Mouse (Mus musculus) right cerebral cortex, postnatal 14 days (tissue): ENCODE results near the gene Prr23a3.

Experiments
- DNase-seq: peaks from one replicate; pipeline ENCODE4 v3.0.0; 2022

Gene Prr23a3

DNA sequence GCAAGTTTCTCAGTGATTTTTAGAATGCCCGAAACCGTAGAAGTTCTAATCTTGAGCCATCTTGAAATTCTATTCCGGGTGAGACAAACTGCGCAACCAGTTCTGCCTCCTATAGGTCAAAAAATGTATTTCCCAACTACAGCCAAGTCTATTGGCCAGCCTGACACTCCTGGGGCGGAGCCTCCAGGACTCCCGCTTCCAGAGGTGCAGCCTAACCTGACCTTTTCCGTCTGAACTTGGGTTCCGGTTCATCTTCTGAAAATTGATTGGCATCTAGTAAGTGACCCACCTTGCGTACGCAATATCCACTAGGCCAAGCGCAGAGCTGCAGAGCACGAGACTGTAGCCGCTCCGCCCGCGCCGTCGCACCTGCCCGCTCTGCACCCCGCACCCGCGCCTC lies at the start of gene Prr23a3:
Gene Prr23a3 (plus strand): TSS at position 197 of the 400 bp plus-strand sequence.
- DNase-seq: no peak

DNA sequence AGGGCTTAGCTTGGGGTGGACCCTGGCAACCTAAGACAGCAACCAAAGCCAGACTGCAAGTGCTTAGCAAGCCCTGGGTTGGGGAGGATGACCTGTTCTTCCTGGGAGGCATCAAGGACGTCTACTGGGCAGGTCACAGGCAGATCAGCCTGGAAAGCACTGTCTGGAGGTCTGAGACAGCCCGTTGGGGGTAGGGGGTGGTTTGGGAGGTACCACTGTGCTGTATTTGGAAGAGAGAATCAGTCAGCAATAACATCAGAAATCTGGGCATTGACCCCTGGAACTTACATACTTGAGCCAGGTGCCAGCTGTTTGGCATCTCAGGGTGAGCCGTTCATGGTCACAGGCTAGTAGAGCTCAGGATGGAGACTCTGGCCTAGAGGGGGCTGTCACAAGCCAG lies 48.5 kb upstream of the Prr23a3 start:
- DNase-seq: no peak

GRCm38 (mm10) chr9:98817592-98817991 lies 47.0 kb upstream of the Prr23a3 start:
- DNase-seq: no peak

GRCm38 (mm10) chr9:98818971-98819370 lies 45.6 kb upstream of the Prr23a3 start:
- no peak for DNase-seq

DNA sequence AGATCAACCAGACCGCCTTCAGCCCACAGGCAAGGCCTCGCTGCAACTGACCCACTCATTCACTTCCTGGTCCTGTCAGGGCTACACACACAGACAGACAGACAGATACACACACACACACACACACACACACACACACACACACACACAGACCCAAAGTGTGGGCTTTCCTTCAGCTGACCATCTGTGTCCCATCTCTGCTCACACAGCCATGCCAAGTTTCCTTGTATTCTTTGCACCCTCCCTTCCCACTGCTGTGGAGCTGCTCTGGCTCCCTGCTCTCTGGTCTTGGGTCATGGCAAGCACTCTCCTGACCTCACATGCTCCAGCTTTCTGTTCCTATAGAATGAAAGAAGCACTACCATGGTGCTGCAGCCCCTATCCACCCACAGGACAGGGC lies 45.1 kb upstream of the Prr23a3 start:
- DNase-seq: no peak

- no peak for DNase-seq
Observed at GRCm38 (mm10) chr9:98820461-98820860, 44.1 kb upstream of the Prr23a3 start.

DNA sequence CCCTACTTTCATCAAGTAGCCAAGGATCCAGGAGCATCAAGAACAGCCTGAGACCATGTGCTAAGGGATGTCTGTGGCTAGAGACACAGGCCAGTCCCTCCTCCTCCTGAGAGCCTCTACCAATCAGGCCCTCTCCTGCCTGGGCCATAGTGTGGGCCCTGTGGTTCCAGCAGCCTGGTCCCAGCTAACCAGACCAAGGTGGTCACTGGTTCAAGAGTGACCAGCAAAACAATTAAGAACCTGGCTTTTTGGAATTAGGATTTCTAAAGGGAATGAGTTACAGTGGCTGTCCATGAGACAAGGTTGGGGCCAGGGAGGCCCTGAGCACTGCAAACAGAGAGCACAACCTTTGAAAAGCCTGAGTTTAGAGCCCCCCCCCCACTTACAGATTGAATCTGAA lies 43.5 kb upstream of the Prr23a3 start:
- no peak for DNase-seq

GRCm38 (mm10) chr9:98823805-98824204 lies 40.8 kb upstream of the Prr23a3 start:
- DNase-seq: no peak

DNA sequence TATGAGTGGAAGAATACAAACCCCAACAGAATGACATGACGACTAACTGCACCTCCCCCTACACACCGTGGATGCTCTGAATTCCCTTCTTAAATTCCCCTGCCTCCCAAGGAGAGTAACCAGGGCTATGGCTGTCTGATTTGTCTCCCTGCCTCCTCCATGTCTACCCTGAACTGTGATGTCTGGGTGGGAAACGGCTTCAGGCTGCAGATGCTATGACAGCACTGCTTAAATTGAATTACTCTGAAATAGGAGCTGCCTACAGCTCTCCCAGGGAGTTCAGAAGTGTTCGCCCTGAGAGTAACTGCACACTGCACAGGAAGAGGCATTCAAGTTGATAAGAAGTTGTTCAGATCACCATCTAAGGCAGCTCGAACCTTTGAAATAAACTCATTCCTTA lies 35.1 kb upstream of the Prr23a3 start:
- DNase-seq: no peak

DNA sequence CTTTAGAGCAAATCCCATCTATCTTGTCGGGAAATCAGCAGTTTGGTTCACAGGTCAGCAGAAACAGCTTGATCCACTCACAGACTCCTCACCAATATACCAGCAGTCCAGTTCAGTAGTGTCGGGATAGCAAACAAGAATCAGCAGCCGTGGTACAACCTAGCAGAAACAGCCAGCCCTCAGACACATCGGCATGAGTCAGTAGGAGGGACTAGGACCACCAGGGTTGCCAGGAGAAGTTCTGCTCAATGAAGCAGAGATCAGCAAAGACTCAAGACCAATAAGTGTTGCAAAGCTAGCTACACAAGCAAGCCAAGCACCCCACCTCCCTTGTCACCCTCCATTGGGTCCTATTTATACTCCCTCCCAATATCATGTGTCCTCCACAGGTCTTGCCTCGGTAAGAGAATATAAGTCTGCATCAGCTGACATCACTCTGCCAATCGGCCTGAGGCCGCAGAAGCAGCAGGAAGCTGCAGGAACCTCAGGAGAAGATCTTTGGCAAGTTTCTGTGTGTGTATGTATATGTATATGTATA lies 27.0 kb upstream of the Prr23a3 start:
- DNase-seq: no peak

DNA sequence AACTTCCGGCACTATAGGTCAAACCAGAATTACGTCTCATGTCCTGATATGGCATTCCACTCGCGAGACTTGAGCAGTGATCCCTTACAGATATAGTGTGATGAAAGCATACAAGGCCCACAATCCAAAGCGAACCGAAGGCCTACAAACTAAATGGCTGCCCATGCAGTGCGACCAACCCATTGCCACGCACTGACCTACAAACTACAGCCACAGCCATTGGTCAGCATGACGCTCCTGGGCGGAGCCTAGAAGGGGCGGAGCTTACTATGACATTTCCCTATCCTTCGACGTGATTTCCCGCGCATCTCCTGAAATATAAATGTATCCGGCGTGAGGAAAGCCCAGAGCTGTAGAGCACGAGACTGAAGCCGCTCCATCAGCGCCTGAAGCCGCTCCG lies 22.4 kb upstream of the Prr23a3 start, which contains the start of gene Prr23a1:
Gene Prr23a1 (plus strand): TSS at position 387 of the 400 bp plus-strand sequence.
- DNase-seq: no peak

DNA sequence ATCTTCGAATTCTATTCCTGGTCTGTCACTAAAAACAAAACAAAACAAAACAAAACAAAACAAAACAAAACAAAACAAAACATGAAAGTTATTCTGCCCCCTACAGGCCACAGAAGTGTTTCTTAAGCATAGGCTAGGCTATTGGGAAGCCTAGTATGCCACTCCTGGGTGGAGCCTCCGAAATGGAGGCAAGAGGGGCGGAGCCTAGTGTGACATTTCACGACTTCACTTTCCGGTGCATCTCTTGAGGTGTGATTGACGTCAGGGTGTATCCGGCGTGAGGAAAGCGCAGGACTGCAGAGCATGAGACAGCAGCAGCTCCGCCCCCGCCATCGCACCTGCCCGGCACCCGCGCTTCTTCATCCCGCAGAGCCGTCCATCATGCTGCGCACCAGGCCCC lies 8.4 kb upstream of the Prr23a3 start, which contains the start of gene Prr23a2:
Gene Prr23a2 (plus strand): TSS at position 285 of the 400 bp plus-strand sequence.
- no peak for DNase-seq

- DNase-seq: no peak
Observed at GRCm38 (mm10) chr9:98863463-98863862, 1.1 kb upstream of the Prr23a3 start.

GRCm38 (mm10) chr9:98901486-98901885 lies 36.9 kb downstream of the Prr23a3 start:
- DNase-seq: no peak

DNA sequence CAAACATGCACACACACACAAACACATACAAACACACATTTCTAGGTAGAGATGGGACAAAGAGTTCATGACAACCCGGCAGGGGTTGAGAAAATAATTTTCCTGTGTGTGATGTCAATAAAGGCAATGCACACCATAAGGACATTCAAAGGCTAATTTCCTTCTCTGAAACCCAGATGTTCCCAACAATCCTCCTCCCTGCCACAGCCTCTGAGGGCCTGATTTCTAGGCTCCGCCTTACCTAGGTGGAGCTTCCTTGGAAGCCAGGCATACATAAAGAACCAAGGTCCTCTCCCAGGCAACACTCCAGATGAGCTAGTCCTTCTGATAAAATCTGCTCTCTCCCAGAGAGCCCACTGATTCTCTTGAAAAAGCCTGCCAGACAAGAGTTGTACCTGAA lies 38.3 kb downstream of the Prr23a3 start, which contains the start of gene 7420426K07Rik:
Gene 7420426K07Rik (plus strand): TSS at position 301 of the 400 bp plus-strand sequence.
- no peak for DNase-seq
